Mouse (Mus musculus) heart, embryonic 15.5 days (tissue): ENCODE measurements around the gene Antxr1. TPM values are rescaled to one million over a fixed set of nuclear protein-coding genes. Genes with fewer than 3 reads are reported as not detected.

ENCODE experiments used
- ATAC-seq: fragments of 200-750 bp; cut with Nextera tagmentation; replicated peaks from 2 replicates; pipeline ENCODE4 v1.8.0; 2017; ENCODE audit warnings: low read depth, moderate TSS enrichment; ENCODE audit not compliant: insufficient number of reproducible peaks, insufficient read depth, low FRiP score
- H3K27ac ChIP-seq: fragments of 300-500 bp; sonication (generic); 2 replicates; pipeline ENCODE4 v1.5.1; 2015; ENCODE audit warnings: mild to moderate bottlenecking, inconsistent platforms
- H3K27me3 ChIP-seq: fragments of 300-500 bp; sonication (generic); 2 replicates; pipeline ENCODE4 v1.6.1; 2015; ENCODE audit warnings: inconsistent platforms
- H3K36me3 ChIP-seq: fragments of 300-500 bp; sonication (generic); 2 replicates; pipeline ENCODE4 v1.6.1; 2015; ENCODE audit warnings: mild to moderate bottlenecking, inconsistent platforms
- H3K4me1 ChIP-seq: fragments of 300-500 bp; sonication (generic); replicated peaks from 2 replicates; pipeline ENCODE4 v1.6.1; 2015; ENCODE audit warnings: inconsistent platforms
- H3K4me2 ChIP-seq: fragments of 300-500 bp; sonication (generic); 2 replicates; pipeline ENCODE4 v1.6.1; 2015; ENCODE audit warnings: inconsistent platforms, mild to moderate bottlenecking, moderate library complexity
- H3K4me3 ChIP-seq: fragments of 300-500 bp; sonication (generic); 2 replicates; pipeline ENCODE4 v1.5.1; 2015; ENCODE audit warnings: mild to moderate bottlenecking, inconsistent platforms
- H3K9ac ChIP-seq: fragments of 300-500 bp; sonication (generic); 2 replicates; pipeline ENCODE4 v1.6.1; 2015; ENCODE audit warnings: mild to moderate bottlenecking, inconsistent platforms
- H3K9me3 ChIP-seq: fragments of 300-500 bp; sonication (generic); replicated peaks from 2 replicates; pipeline ENCODE4 v1.6.1; 2016; ENCODE audit warnings: inconsistent platforms
- WGBS: fragments of 180-500 bp; shearing (Covaris S2); methylation state at CpG from one replicate; pipeline ENCODE4 v1.1.7; 2015; ENCODE audit warnings: mixed read lengths; 5-methylcytosine and 5-hydroxymethylcytosine counted together
- polyA plus RNA-seq: library from polyadenylated mRNA; unstranded; fragments of >200 nt; fragmentation: Nextera tagmentation; extraction: Ambion mirVana; gene quantifications from 2 replicates; pipeline ENCODE4 v1.2.1, GENCODE M21; 2015

Antxr1 gene
- polyA plus RNA-seq, 1 experiment from 2014 or later, result 5.0 TPM

- Histone ChIP-seq H3K27me3 (peaks cover 8% of the 10 kb centered on the region; the same call in 1 of the 2 replicates), H3K4me3 (no peak overlapping the region), H3K9ac (no peak overlapping the region), H3K36me3 (no peaks in the 10 kb centered on the region), H3K9me3 (no peaks in the 10 kb centered on the region), H3K4me2 (peak overlapping the region; percentile 24; the same call in 1 of the 2 replicates), H3K27ac (peak overlapping the region; percentile 73), H3K4me1 (peaks cover 29% of the 10 kb centered on the region)
- WGBS, result 56% methylated on average over 22 of the region's 22 CpGs
- peak; percentile 50; the same call in 1 of the 2 replicates for ATAC-seq
Measured at GRCm38 (mm10) chr6:87328265-87329173, 7.1 kb downstream of the Antxr1 start.

- 88% methylated on average over 2 of the region's 2 CpGs for WGBS
- H3K4me2 ChIP-seq, result no peak overlapping the region
- no peaks in the 10 kb centered on the region for H3K27me3 ChIP-seq
- peaks cover 29% of the 10 kb centered on the region for H3K4me1 ChIP-seq
- no peaks in the 10 kb centered on the region for H3K9me3 ChIP-seq
- ATAC-seq, result no peak
- no peaks in the 10 kb centered on the region for H3K36me3 ChIP-seq
- H3K4me3 ChIP-seq, result no peak overlapping the region
- H3K27ac ChIP-seq, result no peak overlapping the region
- H3K9ac ChIP-seq, result no peak overlapping the region
Measured at GRCm38 (mm10) chr6:87326932-87327331, 8.7 kb downstream of the Antxr1 start.

DNA sequence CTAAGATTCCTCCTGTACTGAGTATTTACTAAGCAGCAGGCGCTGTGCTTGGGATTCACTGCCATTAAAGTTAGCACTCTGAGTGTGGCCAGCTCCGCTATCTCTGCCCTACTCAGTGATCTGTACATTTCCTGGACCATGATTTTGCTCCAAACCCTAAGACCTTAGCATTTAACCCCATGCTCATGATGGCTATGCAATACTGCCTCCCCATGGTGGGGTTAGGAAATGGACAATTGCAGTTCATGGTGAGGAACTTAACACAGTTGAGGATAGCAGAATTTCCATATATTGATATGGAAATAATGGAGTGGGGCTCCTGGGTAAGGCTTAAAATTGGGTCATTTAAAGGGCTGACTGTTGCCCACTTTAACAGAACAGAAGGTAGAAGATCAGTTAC lies 12.2 kb downstream of the Antxr1 start:
- no peak overlapping the region for H3K9ac ChIP-seq
- H3K27ac ChIP-seq, result no peak overlapping the region
- H3K4me3 ChIP-seq, result no peak overlapping the region
- H3K36me3 ChIP-seq, result no peaks in the 10 kb centered on the region
- no peak for ATAC-seq
- no peak overlapping the region for H3K4me2 ChIP-seq
- H3K27me3 ChIP-seq, result no peaks in the 10 kb centered on the region
- peaks cover 6% of the 10 kb centered on the region for H3K4me1 ChIP-seq
- H3K9me3 ChIP-seq, result no peaks in the 10 kb centered on the region
- 79% methylated on average over 2 of the region's 2 CpGs for WGBS

GRCm38 (mm10) chr6:87318651-87319050 lies 17.0 kb downstream of the Antxr1 start:
- WGBS, result 87% methylated on average over 7 of the region's 7 CpGs
- Histone ChIP-seq H3K36me3 (no peaks in the 10 kb centered on the region), H3K27me3 (no peaks in the 10 kb centered on the region), H3K4me2 (no peak overlapping the region), H3K9ac (no peak overlapping the region), H3K4me1 (no peaks in the 10 kb centered on the region), H3K9me3 (no peaks in the 10 kb centered on the region), H3K4me3 (no peak overlapping the region), H3K27ac (no peak overlapping the region)
- ATAC-seq, result no peak

DNA sequence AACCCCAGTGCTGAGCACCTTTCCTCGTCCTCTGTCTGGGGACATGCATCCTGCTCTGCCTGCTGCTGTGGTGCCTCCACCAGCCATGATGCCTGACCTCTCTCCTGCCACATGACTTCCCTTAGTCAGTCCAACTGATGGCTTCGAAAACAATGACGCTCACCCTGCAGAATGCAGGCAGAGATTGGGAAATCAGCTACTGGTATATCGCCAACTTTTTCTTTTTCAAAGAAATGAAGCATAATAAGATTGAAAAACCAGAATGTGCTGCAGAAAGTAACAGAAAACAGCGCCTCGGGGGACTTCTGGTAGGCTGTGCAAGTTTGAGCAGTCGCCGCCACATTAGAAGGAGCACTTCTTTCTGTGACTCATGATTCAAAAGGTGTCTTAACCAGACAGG lies 18.7 kb downstream of the Antxr1 start:
- Histone ChIP-seq H3K36me3 (no peaks in the 10 kb centered on the region), H3K27ac (no peak overlapping the region), H3K4me3 (no peak overlapping the region), H3K9me3 (no peaks in the 10 kb centered on the region), H3K4me1 (no peaks in the 10 kb centered on the region), H3K27me3 (no peaks in the 10 kb centered on the region), H3K4me2 (no peak overlapping the region), H3K9ac (no peak overlapping the region)
- ATAC-seq, result no peak
- 67% methylated on average over 8 of the region's 8 CpGs for WGBS

- no peak for ATAC-seq
- 77% methylated on average over 4 of the region's 4 CpGs for WGBS
- no peak overlapping the region for H3K4me2 ChIP-seq
Measured at GRCm38 (mm10) chr6:87312761-87313160, 22.9 kb downstream of the Antxr1 start.

DNA sequence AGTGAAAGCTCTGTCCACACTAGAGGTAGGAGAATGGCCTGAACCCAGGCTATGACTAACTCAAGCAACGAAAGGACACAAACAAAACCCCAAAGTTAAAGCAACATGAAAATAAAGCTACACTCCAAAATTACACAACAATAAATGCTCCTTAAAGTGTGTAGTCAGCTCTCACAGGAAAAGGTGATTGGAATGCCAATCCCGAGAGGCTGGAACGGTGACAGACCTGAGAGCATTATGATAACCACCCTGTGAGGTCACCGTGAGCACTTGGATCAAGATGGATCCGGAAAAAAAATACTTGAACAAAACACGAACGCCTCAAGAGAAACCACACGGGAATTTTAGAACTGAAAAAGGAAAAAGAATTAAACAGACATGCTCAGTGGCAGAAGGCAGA lies 31.1 kb downstream of the Antxr1 start:
- Histone ChIP-seq H3K36me3 (no peaks in the 10 kb centered on the region), H3K9ac (no peak overlapping the region), H3K9me3 (no peaks in the 10 kb centered on the region), H3K27ac (no peak overlapping the region), H3K4me2 (no peak overlapping the region), H3K27me3 (no peaks in the 10 kb centered on the region), H3K4me1 (no peaks in the 10 kb centered on the region), H3K4me3 (no peak overlapping the region)
- WGBS, result 54% methylated on average over 8 of the region's 8 CpGs
- no peak for ATAC-seq

More at GRCm38 (mm10) chr6:87312761-87313160, 22.9 kb downstream of the Antxr1 start:
- no peaks in the 10 kb centered on the region for H3K4me1 ChIP-seq
- no peaks in the 10 kb centered on the region for H3K27me3 ChIP-seq
- H3K9ac ChIP-seq, result no peak overlapping the region
- H3K36me3 ChIP-seq, result no peaks in the 10 kb centered on the region; the same call in 1 of the 2 replicates
- H3K27ac ChIP-seq, result no peak overlapping the region
- H3K9me3 ChIP-seq, result no peaks in the 10 kb centered on the region
- H3K4me3 ChIP-seq, result no peak overlapping the region

GRCm38 (mm10) chr6:87302746-87303145 lies 32.9 kb downstream of the Antxr1 start:
- Histone ChIP-seq H3K36me3 (no peaks in the 10 kb centered on the region), H3K4me2 (no peak overlapping the region), H3K27me3 (no peaks in the 10 kb centered on the region), H3K4me3 (no peak overlapping the region), H3K4me1 (no peaks in the 10 kb centered on the region), H3K9ac (no peak overlapping the region), H3K9me3 (no peaks in the 10 kb centered on the region), H3K27ac (no peak overlapping the region)
- no peak for ATAC-seq
- 77% methylated on average over 5 of the region's 5 CpGs for WGBS

GRCm38 (mm10) chr6:87301991-87302390 lies 33.6 kb downstream of the Antxr1 start:
- H3K9ac ChIP-seq, result no peak overlapping the region
- H3K27me3 ChIP-seq, result no peaks in the 10 kb centered on the region
- no peaks in the 10 kb centered on the region for H3K36me3 ChIP-seq
- WGBS, result 72% methylated on average over 4 of the region's 4 CpGs
- H3K9me3 ChIP-seq, result no peaks in the 10 kb centered on the region
- no peak overlapping the region for H3K4me2 ChIP-seq
- no peaks in the 10 kb centered on the region for H3K4me1 ChIP-seq
- no peak for ATAC-seq
- H3K27ac ChIP-seq, result no peak overlapping the region
- no peak overlapping the region for H3K4me3 ChIP-seq

DNA sequence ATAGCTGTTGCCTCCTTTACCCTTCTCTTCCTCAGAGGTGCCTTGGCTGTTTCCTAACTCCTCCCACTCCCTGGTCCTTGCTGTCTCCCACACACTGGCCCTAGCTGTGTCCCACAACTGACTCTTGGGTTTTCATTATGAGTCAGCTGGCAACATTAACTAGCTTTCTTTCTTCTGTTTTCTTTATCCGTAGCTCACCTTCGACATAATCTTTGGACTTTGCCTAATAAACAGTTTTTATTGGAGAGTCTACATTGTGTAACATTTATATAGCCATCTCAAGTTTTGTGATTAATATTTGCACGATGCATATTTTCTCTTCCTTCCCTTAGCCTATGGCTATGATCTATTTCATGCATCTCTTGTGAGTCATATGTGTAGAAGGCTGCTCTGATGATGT lies 40.7 kb downstream of the Antxr1 start:
- ATAC-seq, result no peak
- H3K4me3 ChIP-seq, result no peak overlapping the region
- whole genome bisulfite sequencing, result 74% methylated on average over 3 of the region's 3 CpGs
- H3K4me1 ChIP-seq, result no peaks in the 10 kb centered on the region
- no peaks in the 10 kb centered on the region for H3K27me3 ChIP-seq
- H3K4me2 ChIP-seq, result no peak overlapping the region
- no peak overlapping the region for H3K9ac ChIP-seq
- H3K27ac ChIP-seq, result no peak overlapping the region
- no peaks in the 10 kb centered on the region for H3K9me3 ChIP-seq
- H3K36me3 ChIP-seq, result no peaks in the 10 kb centered on the region

- no peak overlapping the region for H3K4me2 ChIP-seq
- 74% methylated on average over 18 of the region's 18 CpGs for WGBS
- no peaks in the 10 kb centered on the region for H3K27me3 ChIP-seq
- no peak overlapping the region for H3K4me3 ChIP-seq
- ATAC-seq, result no peak
- no peaks in the 10 kb centered on the region for H3K36me3 ChIP-seq
- 0 out of 2 replicates have a peak, but pooled peaks cover 5% of the 10 kb centered on the region for H3K4me1 ChIP-seq
- no peaks in the 10 kb centered on the region for H3K9me3 ChIP-seq
- H3K27ac ChIP-seq, result no peak overlapping the region
- H3K9ac ChIP-seq, result no peak overlapping the region
Measured at GRCm38 (mm10) chr6:87292911-87293851, 42.4 kb downstream of the Antxr1 start.
